Mouse (Mus musculus): ENCODE results near the gene Omp. TPM values are rescaled to one million over a fixed set of nuclear protein-coding genes. Genes with fewer than 3 reads are reported as not detected.
A peak's percentile ranks its signal among the peaks of the same experiment; 100 is the strongest.

Gene Omp
- polyA plus RNA-seq, 1 experiment from 2014 or later: not detected

DNA sequence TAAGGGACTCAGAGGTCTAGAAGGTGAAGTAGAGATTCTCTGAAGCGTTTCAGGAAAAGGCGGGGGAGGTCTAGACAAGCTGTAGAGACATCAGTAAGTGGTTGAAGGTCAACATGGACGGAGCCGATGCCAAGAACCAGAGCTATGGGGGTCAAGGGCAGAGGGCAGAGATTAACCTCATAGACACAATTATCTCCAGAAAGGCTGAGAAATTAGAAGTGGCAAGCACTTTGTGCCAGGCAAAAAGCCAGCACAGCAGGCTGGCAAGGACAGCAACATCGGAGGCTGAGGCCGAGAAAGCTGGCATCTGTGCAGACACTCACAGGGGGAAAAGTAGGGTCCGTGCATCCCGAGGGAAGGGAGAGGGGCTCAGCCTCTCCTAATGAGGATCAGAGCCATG, 2.5 kb upstream of the Omp start:
- Histone ChIP-seq H3K9me3 (no peaks in the 10 kb centered on the region), H3K36me3 (replicated peaks) (no peaks in the 10 kb centered on the region), H3K4me1 (peaks cover 62% of the 10 kb centered on the region), H3K27ac (replicated peaks) (no peak overlapping the region), H3K4me3 (no peak overlapping the region), H3K27me3 (replicated peaks; ENCODE audit: low read depth, poor library complexity, severe bottlenecking) (peaks cover 22% of the 10 kb centered on the region; the same call in 1 of the 2 replicates)
- WGBS: 78% methylated on average over 8 of the region's 8 CpGs
- no peak for DNase-seq (ENCODE audit: low spot score)

DNA sequence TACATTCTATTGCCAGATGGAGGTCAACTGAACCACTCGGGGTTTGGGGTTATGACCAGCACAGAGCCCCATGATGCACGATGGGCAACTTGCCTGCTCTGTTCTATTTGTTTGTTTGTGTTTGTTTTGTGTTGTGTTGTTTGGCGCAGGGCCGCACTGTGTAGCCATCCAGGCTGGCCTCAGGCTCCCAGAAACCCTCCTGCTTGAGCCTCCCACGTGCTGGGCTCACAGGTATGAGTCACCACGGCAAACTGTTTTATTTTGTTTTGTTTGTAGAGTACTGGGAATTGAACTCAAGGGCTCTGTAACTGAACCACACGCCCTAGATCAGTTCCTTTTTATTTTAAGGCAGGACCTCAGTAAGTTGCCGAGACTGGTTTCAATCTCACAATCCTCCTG, 1.1 kb upstream of the Omp start:
- Histone ChIP-seq H3K36me3 (replicated peaks) (no peaks in the 10 kb centered on the region), H3K4me3 (no peak overlapping the region), H3K4me1 (peaks cover 63% of the 10 kb centered on the region), H3K27me3 (replicated peaks; ENCODE audit: low read depth, poor library complexity, severe bottlenecking) (peaks cover 12% of the 10 kb centered on the region; the same call in 1 of the 2 replicates), H3K27ac (replicated peaks) (no peak overlapping the region), H3K9me3 (no peaks in the 10 kb centered on the region)
- no peak for DNase-seq (ENCODE audit: low spot score)
- 83% methylated on average over 8 of the region's 8 CpGs for WGBS

DNA sequence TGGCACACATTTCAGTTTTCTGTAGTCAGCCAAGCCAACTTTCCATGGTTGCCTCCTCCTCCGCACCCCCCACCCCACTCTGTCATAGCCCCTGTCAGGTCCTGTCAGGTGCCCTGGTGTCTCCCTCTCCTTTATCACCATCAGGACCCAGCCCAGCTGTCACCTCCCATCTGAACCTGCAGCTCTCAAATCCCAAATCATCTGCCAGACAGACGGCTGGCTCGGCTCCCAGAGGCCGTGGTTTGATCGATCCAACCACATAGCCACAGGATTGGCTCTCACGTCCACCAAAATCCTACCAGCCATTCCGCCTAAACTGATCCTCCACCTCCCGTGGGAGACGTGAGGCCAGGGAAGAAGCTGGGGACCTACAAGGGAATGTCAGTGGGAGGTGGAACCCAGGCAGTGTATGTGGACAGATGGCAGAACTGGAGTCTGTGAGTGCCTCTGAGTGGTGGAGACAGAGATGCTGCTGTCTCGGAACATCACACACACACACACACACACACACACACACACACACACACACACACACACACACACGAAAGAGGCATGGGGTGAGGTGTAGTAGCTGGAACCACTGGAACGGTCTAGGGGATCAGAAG, 642 bp upstream of the Omp start:
- peaks cover 60% of the 10 kb centered on the region for H3K4me1 ChIP-seq
- no peak overlapping the region for H3K4me3 ChIP-seq
- H3K27ac ChIP-seq (replicated peaks): no peak overlapping the region
- no peaks in the 10 kb centered on the region for H3K9me3 ChIP-seq
- DNase-seq (ENCODE audit: low spot score): no peak
- peaks cover 10% of the 10 kb centered on the region; the same call in 1 of the 2 replicates for H3K27me3 ChIP-seq (replicated peaks; ENCODE audit: low read depth, poor library complexity, severe bottlenecking)
- H3K36me3 ChIP-seq (replicated peaks): no peaks in the 10 kb centered on the region
- WGBS: 88% methylated on average over 12 of the region's 12 CpGs

DNA sequence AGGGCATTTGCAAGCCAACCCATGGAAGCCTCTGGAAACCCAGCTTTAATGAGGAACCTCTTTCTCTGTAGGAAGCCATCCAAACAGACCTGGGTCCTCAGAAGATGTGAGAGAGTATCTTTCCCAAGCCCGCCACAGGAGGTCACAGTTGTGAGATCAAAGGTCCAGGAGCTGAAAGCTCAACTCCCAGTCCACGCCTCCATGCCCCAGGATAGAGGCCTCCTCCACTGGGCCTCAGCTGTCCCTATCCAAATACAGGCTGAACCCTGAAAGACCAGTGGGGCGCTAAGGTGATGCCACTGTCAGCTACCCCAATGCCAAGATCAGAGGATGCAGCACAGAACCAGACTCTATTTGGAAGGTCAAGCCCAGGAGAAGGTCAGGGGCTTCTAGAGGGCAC, 2.7 kb downstream of the Omp start:
- H3K4me1 ChIP-seq: peaks cover 42% of the 10 kb centered on the region
- H3K27me3 ChIP-seq (replicated peaks; ENCODE audit: low read depth, poor library complexity, severe bottlenecking): peaks cover 10% of the 10 kb centered on the region; the same call in 1 of the 2 replicates
- no peak for DNase-seq (ENCODE audit: low spot score)
- no peaks in the 10 kb centered on the region for H3K9me3 ChIP-seq
- H3K4me3 ChIP-seq: no peak overlapping the region
- no peak overlapping the region; the same call in 1 of the 2 replicates for H3K27ac ChIP-seq (replicated peaks)
- no peaks in the 10 kb centered on the region for H3K36me3 ChIP-seq (replicated peaks)
- 55% methylated on average over 3 of the region's 3 CpGs for WGBS

DNA sequence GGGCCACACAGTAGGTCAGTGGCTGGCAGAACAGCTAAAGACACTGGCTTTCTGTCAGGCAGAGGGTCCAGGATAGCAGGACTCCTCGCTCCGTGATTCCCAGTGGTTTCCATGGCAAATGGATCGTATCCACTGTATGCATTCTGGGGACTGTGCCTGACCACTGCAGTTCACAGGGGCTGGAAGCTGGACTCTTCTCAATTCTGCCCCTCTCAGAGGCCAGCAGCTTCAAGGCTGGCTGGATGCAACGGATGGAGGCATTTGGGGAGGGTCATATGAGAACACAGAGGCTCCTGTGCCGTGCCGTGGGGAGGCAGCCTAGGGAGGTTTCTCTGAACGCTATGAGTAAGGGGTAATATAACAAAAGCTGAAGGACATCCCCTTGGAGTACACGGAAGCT, 3.1 kb downstream of the Omp start:
- Histone ChIP-seq H3K9me3 (no peaks in the 10 kb centered on the region), H3K27ac (replicated peaks) (0 out of 2 replicates have a peak overlapping the region, but pooled peaks have one; percentile 19), H3K4me1 (peaks cover 42% of the 10 kb centered on the region), H3K27me3 (replicated peaks; ENCODE audit: low read depth, poor library complexity, severe bottlenecking) (peaks cover 10% of the 10 kb centered on the region; the same call in 1 of the 2 replicates), H3K36me3 (replicated peaks) (no peaks in the 10 kb centered on the region), H3K4me3 (no peak overlapping the region)
- no peak for DNase-seq (ENCODE audit: low spot score)
- WGBS: 47% methylated on average over 8 of the region's 8 CpGs

DNA sequence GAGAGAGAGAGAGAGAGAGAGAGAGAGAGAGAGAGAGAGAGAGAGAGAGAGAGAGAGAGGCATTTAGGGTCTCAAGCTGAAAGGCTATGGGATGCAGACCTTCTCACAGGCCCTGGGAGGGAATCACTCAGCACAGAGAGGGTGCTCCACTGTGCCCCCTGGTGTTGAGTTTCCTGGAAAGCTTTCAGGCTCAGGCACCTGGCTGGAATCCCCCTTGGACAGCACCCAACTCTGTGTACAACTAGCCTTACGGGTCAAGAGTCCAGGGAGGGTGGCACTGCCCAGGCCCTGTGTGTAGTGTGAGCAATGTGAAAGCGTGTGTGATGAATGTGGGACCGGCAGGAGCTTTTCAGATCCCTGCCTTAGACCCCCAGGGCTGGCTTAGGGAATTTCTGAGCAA, 4.1 kb downstream of the Omp start:
- Histone ChIP-seq H3K4me1 (peaks cover 42% of the 10 kb centered on the region), H3K27me3 (replicated peaks; ENCODE audit: low read depth, poor library complexity, severe bottlenecking) (peaks cover 10% of the 10 kb centered on the region; the same call in 1 of the 2 replicates), H3K9me3 (no peaks in the 10 kb centered on the region), H3K4me3 (no peak overlapping the region), H3K27ac (replicated peaks) (no peak overlapping the region), H3K36me3 (replicated peaks) (no peaks in the 10 kb centered on the region)
- 60% methylated on average over 3 of the region's 3 CpGs for WGBS
- peak; percentile 51 for DNase-seq (ENCODE audit: low spot score)

DNA sequence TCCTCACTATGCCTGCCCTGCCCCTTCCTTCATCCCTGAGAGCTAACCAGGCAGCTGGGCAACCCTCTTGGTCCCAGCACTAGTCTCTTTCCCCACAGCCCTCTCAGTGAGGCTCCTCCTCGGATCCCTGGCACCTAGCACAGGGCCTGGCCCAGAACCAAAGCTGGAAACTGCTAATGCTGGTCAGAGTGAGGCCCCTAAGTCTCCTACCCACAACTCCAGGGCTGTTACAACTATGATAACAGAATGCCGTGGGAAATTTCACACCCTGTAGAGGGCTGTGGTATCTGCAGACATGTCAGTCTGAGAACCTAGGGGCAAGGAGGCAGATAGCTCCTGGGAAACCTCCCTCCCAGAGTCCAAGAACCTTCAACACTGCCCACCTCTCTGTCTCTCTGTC, 4.7 kb downstream of the Omp start:
- H3K27ac ChIP-seq (replicated peaks): 0 out of 2 replicates have a peak overlapping the region, but pooled peaks have one; percentile 57
- H3K9me3 ChIP-seq: no peaks in the 10 kb centered on the region
- DNase-seq (ENCODE audit: low spot score): no peak
- H3K4me3 ChIP-seq: no peak overlapping the region
- WGBS: 67% methylated on average over 2 of the region's 2 CpGs
- H3K27me3 ChIP-seq (replicated peaks; ENCODE audit: low read depth, poor library complexity, severe bottlenecking): peaks cover 10% of the 10 kb centered on the region; the same call in 1 of the 2 replicates
- peaks cover 42% of the 10 kb centered on the region for H3K4me1 ChIP-seq
- H3K36me3 ChIP-seq (replicated peaks): no peaks in the 10 kb centered on the region

DNA sequence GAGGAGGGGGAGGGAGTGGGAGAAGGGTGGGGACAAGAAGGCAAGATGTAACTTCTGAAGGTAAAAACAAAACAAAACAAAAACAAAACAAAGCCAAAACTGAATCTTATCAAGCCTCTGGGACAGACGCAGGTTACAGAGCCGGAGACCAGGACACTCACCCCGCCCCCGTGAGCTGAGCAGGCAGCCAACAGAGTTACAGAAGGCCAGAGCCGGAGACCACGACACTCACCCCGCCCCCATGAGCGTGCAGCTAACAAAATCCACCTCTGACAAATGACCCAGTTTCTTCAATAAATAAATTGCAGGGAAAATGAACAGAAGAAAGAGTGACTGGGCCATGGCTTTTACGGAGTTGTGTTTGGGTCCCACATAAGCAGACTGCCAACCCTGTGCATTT, 6.1 kb downstream of the Omp start:
- WGBS: 21% methylated on average over 9 of the region's 9 CpGs
- DNase-seq (ENCODE audit: low spot score): no peak

DNA sequence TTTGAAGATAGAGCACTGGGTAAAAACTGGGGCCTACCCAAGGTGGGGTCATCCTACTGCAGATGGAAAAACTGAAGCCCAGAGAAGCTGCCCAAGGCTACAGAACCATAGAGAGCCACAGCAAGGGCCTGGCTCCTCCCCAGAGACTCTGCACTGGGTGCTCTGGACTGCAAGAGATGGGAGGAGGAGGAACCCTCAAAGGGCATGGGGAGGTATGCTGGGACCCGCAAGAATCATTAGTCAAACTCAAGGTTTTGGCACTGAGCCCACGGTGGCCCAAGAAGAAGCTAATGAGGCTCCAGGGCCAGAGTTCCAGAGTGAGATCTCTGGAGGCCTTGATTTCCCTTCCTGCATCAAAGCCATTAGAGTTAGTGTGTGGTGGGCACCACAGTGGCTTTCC, 7.3 kb downstream of the Omp start:
- peaks cover 33% of the 10 kb centered on the region for H3K4me1 ChIP-seq
- no peak overlapping the region for H3K27ac ChIP-seq (replicated peaks)
- H3K36me3 ChIP-seq (replicated peaks): no peaks in the 10 kb centered on the region
- 88% methylated on average over 2 of the region's 2 CpGs for WGBS
- H3K4me3 ChIP-seq: no peak overlapping the region
- H3K9me3 ChIP-seq: no peaks in the 10 kb centered on the region
- no peak for DNase-seq (ENCODE audit: low spot score)
- H3K27me3 ChIP-seq (replicated peaks; ENCODE audit: low read depth, poor library complexity, severe bottlenecking): 0 out of 2 replicates have a peak, but pooled peaks cover 2% of the 10 kb centered on the region

More for the DNA sequence above, 6.1 kb downstream of the Omp start:
- no peak overlapping the region for H3K27ac ChIP-seq (replicated peaks)
- peaks cover 10% of the 10 kb centered on the region; the same call in 1 of the 2 replicates for H3K27me3 ChIP-seq (replicated peaks; ENCODE audit: low read depth, poor library complexity, severe bottlenecking)
- H3K4me1 ChIP-seq: peaks cover 38% of the 10 kb centered on the region
- no peaks in the 10 kb centered on the region for H3K36me3 ChIP-seq (replicated peaks)
- no peaks in the 10 kb centered on the region for H3K9me3 ChIP-seq
- no peak overlapping the region for H3K4me3 ChIP-seq

DNA sequence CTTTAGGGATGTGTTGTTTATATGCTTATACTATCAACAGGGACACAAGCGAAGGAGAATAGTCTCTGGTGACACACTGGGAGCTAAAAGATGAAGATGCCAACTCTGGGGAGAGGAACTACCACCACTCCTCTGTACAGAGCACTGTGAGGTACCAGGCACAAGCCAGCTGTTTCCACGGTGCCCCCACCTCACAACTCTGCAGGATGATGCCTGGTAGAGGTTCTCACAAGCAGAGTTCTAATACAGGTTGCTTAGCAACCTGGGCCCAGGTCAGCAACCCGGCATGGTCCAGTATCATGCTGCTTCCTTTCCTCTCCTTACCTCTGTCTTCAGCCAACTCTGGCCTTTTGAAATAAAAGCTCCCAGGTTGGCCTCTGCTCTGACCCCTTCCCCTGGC, 7.7 kb downstream of the Omp start:
- no peak for DNase-seq (ENCODE audit: low spot score)
- H3K27ac ChIP-seq (replicated peaks): no peak overlapping the region
- 47% methylated on average over 3 of the region's 3 CpGs for WGBS
- H3K4me1 ChIP-seq: peaks cover 29% of the 10 kb centered on the region
- no peak overlapping the region for H3K4me3 ChIP-seq
- no peaks in the 10 kb centered on the region for H3K27me3 ChIP-seq (replicated peaks; ENCODE audit: low read depth, poor library complexity, severe bottlenecking)
- no peaks in the 10 kb centered on the region for H3K36me3 ChIP-seq (replicated peaks)
- no peaks in the 10 kb centered on the region for H3K9me3 ChIP-seq

DNA sequence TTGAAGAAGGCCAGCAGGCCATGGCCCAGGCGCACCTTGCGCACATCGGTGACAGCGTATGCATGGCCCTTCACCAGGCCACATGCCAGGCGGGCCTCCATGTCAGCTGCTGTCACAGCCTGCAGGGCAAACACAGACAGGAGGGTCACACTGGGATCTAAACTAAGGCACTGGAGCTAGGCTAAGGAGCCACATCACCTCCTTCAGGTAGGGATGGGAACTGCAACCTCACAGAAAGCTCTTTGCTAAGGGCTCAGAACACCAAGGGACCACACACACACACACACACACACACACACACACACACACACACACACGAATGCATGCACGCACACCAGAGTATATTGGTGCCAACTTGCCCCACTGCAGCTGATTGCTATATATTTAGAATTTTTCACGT, 13.6 kb downstream of the Omp start:
- no peak for DNase-seq (ENCODE audit: low spot score)
- Histone ChIP-seq H3K9me3 (no peaks in the 10 kb centered on the region), H3K27ac (replicated peaks) (no peak overlapping the region), H3K4me1 (no peaks in the 10 kb centered on the region), H3K4me3 (no peak overlapping the region), H3K36me3 (replicated peaks) (no peaks in the 10 kb centered on the region), H3K27me3 (replicated peaks; ENCODE audit: low read depth, poor library complexity, severe bottlenecking) (no peaks in the 10 kb centered on the region)
- 92% methylated on average over 8 of the region's 8 CpGs for WGBS

DNA sequence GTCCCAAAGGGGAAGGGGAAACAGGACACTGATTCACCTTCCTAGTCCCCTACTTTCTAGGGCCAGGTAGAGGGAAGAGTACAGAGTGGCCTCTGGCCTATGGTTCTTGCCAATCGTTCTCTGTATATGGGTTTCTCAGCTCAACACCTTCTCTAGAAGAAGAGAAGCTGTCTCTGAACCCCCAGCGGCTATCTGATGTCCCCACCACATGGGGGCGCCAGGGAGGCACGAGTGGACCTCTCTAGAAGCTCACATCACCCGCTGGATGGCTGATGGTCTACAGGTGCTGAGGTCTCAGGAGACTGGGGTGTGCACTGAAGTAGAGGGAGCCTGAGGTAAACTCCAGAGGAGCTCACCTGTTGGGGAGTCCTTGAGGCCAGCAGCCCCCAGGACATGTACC, 19.8 kb downstream of the Omp start:
- DNase-seq (ENCODE audit: low spot score): peak; percentile 46
- 39% methylated on average over 5 of the region's 5 CpGs for WGBS
- Histone ChIP-seq H3K4me1 (peaks cover 8% of the 10 kb centered on the region), H3K27me3 (replicated peaks; ENCODE audit: low read depth, poor library complexity, severe bottlenecking) (peaks cover 15% of the 10 kb centered on the region), H3K27ac (replicated peaks) (no peak overlapping the region), H3K36me3 (replicated peaks) (no peaks in the 10 kb centered on the region), H3K4me3 (no peak overlapping the region), H3K9me3 (no peaks in the 10 kb centered on the region)

DNA sequence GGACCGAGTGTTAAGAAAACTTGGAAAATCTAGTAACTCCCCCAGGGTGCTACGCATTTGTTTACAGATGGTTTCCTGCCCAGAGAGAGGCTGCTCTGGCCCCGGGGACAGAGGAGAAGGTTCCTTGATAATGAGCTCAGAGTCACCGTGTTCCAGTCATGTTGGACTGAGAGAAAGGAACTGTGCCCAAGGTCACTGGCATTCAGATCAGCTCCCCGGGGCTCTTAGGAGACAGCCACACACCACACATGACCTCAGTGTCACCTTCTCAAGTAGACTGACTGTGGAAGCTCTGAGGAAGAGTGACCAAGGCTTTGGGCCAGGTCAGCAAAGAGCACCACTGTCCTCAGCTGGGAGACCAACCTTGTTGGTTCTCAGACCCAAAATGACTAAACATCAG, 20.6 kb downstream of the Omp start:
- DNase-seq (ENCODE audit: low spot score): no peak
- 60% methylated on average over 5 of the region's 5 CpGs for WGBS

More for the DNA sequence above, 20.6 kb downstream of the Omp start:
- Histone ChIP-seq H3K36me3 (replicated peaks) (no peaks in the 10 kb centered on the region), H3K9me3 (no peaks in the 10 kb centered on the region), H3K27me3 (replicated peaks; ENCODE audit: low read depth, poor library complexity, severe bottlenecking) (peaks cover 15% of the 10 kb centered on the region), H3K4me1 (peaks cover 16% of the 10 kb centered on the region), H3K27ac (replicated peaks) (no peak overlapping the region), H3K4me3 (no peak overlapping the region)

Measured in embryonic facial prominence, embryonic 10.5 days (tissue).